19 mouse cellular contexts compared by ENCODE assay signal in genomic region chr14:60386591-60387501, GRCm38 (mm10). TPM values are rescaled to one million over a fixed set of nuclear protein-coding genes. Genes with fewer than 3 reads are reported as not detected.
DNase-seq lines count a peak whose midpoint lies in the region; ATAC-seq lines count a peak whose summit lies in the region.
"Had no signal": no experiment of that assay in that cellular context is flagged by ENCODE, and none has a peak within 500 bp of the region (broad histone marks: within the 10 kb centered on the region; RNA-seq: fewer than 3 reads in every experiment).

No protein-coding gene starts in this region.

- H3K9me3 ChIP-seq in forebrain, embryonic 15.5 days: no peaks in the 10 kb centered on the region
- no peaks in the 10 kb centered on the region for H3K9me3 ChIP-seq in forebrain, embryonic 16.5 days (ENCODE audit: control insufficient read depth, low read length)
- no peaks in the 10 kb centered on the region for H3K9me3 ChIP-seq in midbrain, embryonic 13.5 days
- no peaks in the 10 kb centered on the region for H3K9me3 ChIP-seq in midbrain, embryonic 16.5 days (replicated peaks; ENCODE audit: control insufficient read depth, low read length, poor library complexity, severe bottlenecking)
- H3K9me3 ChIP-seq in liver, embryonic 16.5 days (replicated peaks; ENCODE audit: control insufficient read depth, low read length): no peaks in the 10 kb centered on the region
- H3K9me3 ChIP-seq in hindbrain, embryonic 11.5 days (ENCODE audit: control insufficient read depth, low read length): no peaks in the 10 kb centered on the region
- H3K9me3 ChIP-seq: embryonic facial prominence, embryonic 12.5 days; hindbrain, embryonic 12.5 days had no signal

- peaks cover 58% of the 10 kb centered on the region for H3K4me1 ChIP-seq in forebrain, embryonic 15.5 days
- peaks cover 54% of the 10 kb centered on the region for H3K4me1 ChIP-seq in forebrain, embryonic 16.5 days (replicated peaks; ENCODE audit: control insufficient read depth, insufficient read depth, low read length)
- H3K4me1 ChIP-seq in midbrain, embryonic 13.5 days (replicated peaks): peaks cover 57% of the 10 kb centered on the region
- H3K4me1 ChIP-seq in midbrain, embryonic 16.5 days (ENCODE audit: control insufficient read depth, insufficient read depth, low read length): peaks cover 53% of the 10 kb centered on the region
- H3K4me1 ChIP-seq in liver, embryonic 16.5 days (ENCODE audit: control insufficient read depth, low read depth, low read length): no peaks in the 10 kb centered on the region; the same call in 1 of the 2 replicates
- no peaks in the 10 kb centered on the region for H3K4me1 ChIP-seq in hindbrain, embryonic 11.5 days (replicated peaks; ENCODE audit: control insufficient read depth, insufficient read depth, low read length)
- H3K4me1 ChIP-seq: embryonic facial prominence, embryonic 12.5 days had no signal

- 0 out of 2 replicates have a peak overlapping the region, but pooled peaks have one; percentile 0 for H3K4me2 ChIP-seq in forebrain, embryonic 15.5 days (replicated peaks)
- H3K4me2 ChIP-seq in forebrain, embryonic 16.5 days (ENCODE audit: low read length): no peak overlapping the region
- 0 out of 2 replicates have a peak overlapping the region, but pooled peaks have one; percentile 2 for H3K4me2 ChIP-seq in midbrain, embryonic 13.5 days (replicated peaks)
- no peak overlapping the region for H3K4me2 ChIP-seq in midbrain, embryonic 16.5 days (ENCODE audit: low read length)
- H3K4me2 ChIP-seq in liver, embryonic 16.5 days (ENCODE audit: low read depth, low read length): peak overlapping the region; percentile 20; the same call in 1 of the 2 replicates
- H3K4me2 ChIP-seq in hindbrain, embryonic 11.5 days (replicated peaks; ENCODE audit: low read depth, low read length): no peak overlapping the region
- H3K4me2 ChIP-seq: embryonic facial prominence, embryonic 12.5 days; hindbrain, embryonic 12.5 days; lung, embryonic 14.5 days had no signal

- H3K4me3 ChIP-seq in forebrain, embryonic 15.5 days: no peak overlapping the region
- H3K4me3 ChIP-seq in forebrain, embryonic 16.5 days (replicated peaks; ENCODE audit: low read length): no peak overlapping the region
- no peak overlapping the region for H3K4me3 ChIP-seq in midbrain, embryonic 13.5 days (replicated peaks)
- H3K4me3 ChIP-seq in midbrain, embryonic 16.5 days (ENCODE audit: low read depth, low read length): no peak overlapping the region
- H3K4me3 ChIP-seq in liver, embryonic 16.5 days (ENCODE audit: low read depth, low read length): peak overlapping the region; percentile 11; the same call in 1 of the 2 replicates
- no peak overlapping the region for H3K4me3 ChIP-seq in hindbrain, embryonic 11.5 days (ENCODE audit: low read depth, low read length)
- H3K4me3 ChIP-seq: embryonic facial prominence, embryonic 12.5 days; erythroblast, embryonic 14.5 days; hindbrain, embryonic 12.5 days had no signal

- H3K9ac ChIP-seq in forebrain, embryonic 15.5 days (replicated peaks): no peak overlapping the region
- no peak overlapping the region for H3K9ac ChIP-seq in forebrain, embryonic 16.5 days (replicated peaks; ENCODE audit: low read depth, low read length)
- no peak overlapping the region for H3K9ac ChIP-seq in midbrain, embryonic 13.5 days (replicated peaks)
- H3K9ac ChIP-seq in midbrain, embryonic 16.5 days (ENCODE audit: low read depth, low read length): no peak overlapping the region
- no peak overlapping the region for H3K9ac ChIP-seq in liver, embryonic 16.5 days (ENCODE audit: low read depth, low read length)
- no peak overlapping the region for H3K9ac ChIP-seq in hindbrain, embryonic 11.5 days (ENCODE audit: low read depth, low read length)
- H3K9ac ChIP-seq: embryonic facial prominence, embryonic 12.5 days; hindbrain, embryonic 12.5 days; lung, embryonic 14.5 days had no signal

- no peak overlapping the region for H3K27ac ChIP-seq in forebrain, embryonic 15.5 days (replicated peaks)
- H3K27ac ChIP-seq in forebrain, embryonic 16.5 days (ENCODE audit: low read length): no peak overlapping the region
- no peak overlapping the region for H3K27ac ChIP-seq in midbrain, embryonic 13.5 days
- H3K27ac ChIP-seq in midbrain, embryonic 16.5 days (ENCODE audit: low read length): no peak overlapping the region
- no peak overlapping the region; the same call in none of the 2 replicates for H3K27ac ChIP-seq in liver, embryonic 16.5 days (ENCODE audit: low read length)
- no peak overlapping the region for H3K27ac ChIP-seq in hindbrain, embryonic 11.5 days (ENCODE audit: low read depth, low read length)
- H3K27ac ChIP-seq: embryonic facial prominence, embryonic 12.5 days; hindbrain, embryonic 12.5 days had no signal

- H3K36me3 ChIP-seq in forebrain, embryonic 15.5 days: no peaks in the 10 kb centered on the region; the same call in 1 of the 2 replicates
- peaks cover 4% of the 10 kb centered on the region; the same call in 1 of the 2 replicates for H3K36me3 ChIP-seq in forebrain, embryonic 16.5 days (ENCODE audit: control insufficient read depth, insufficient read depth)
- peaks cover 11% of the 10 kb centered on the region; the same call in 1 of the 2 replicates for H3K36me3 ChIP-seq in midbrain, embryonic 13.5 days
- peaks cover 2% of the 10 kb centered on the region; the same call in 1 of the 2 replicates for H3K36me3 ChIP-seq in midbrain, embryonic 16.5 days (ENCODE audit: control insufficient read depth, insufficient read depth, low read length)
- no peaks in the 10 kb centered on the region for H3K36me3 ChIP-seq in liver, embryonic 16.5 days (ENCODE audit: control insufficient read depth, insufficient read depth)
- no peaks in the 10 kb centered on the region for H3K36me3 ChIP-seq in hindbrain, embryonic 11.5 days (ENCODE audit: control insufficient read depth, insufficient read depth, low read length)
- H3K36me3 ChIP-seq: embryonic facial prominence, embryonic 12.5 days; hindbrain, embryonic 12.5 days had no signal

- ATAC-seq in forebrain, embryonic 15.5 days (replicated peaks): no peak
- no peak for ATAC-seq in forebrain, embryonic 16.5 days
- no peak for ATAC-seq in midbrain, embryonic 13.5 days
- no peak for ATAC-seq in midbrain, embryonic 16.5 days
- ATAC-seq in liver, embryonic 16.5 days (ENCODE audit: low read depth): peak; percentile 72
- no peak for ATAC-seq in hindbrain, embryonic 11.5 days (ENCODE audit: low FRiP score)

- 50% methylated on average over 6 of the region's 6 CpGs for WGBS in forebrain, embryonic 15.5 days
- WGBS in forebrain, embryonic 16.5 days: 50% methylated on average over 6 of the region's 6 CpGs
- WGBS in midbrain, embryonic 13.5 days: 79% methylated on average over 6 of the region's 6 CpGs
- WGBS in midbrain, embryonic 16.5 days: 72% methylated on average over 6 of the region's 6 CpGs
- WGBS in liver, embryonic 16.5 days (ENCODE audit: insufficient replicate concordance): 52% methylated on average over 6 of the region's 6 CpGs
- 85% methylated on average over 6 of the region's 6 CpGs for WGBS in hindbrain, embryonic 11.5 days

- DNase-seq in right cerebral cortex, postnatal 4 days: no peak
- DNase-seq in hindbrain, embryonic 11.5 days (ENCODE audit: low spot score): no peak
- DNase-seq: adrenal gland, postnatal 14 days; cerebellum, adult 9-11 months; gastrocnemius, postnatal 14 days; kidney, postnatal 25 days; layer of hippocampus, adult 9-11 months; lung, embryonic 14.5 days; lung, postnatal 4 days; right cerebral cortex, postnatal 25 days; thymus, postnatal 25 days had no signal

- H3K27me3 ChIP-seq in forebrain, embryonic 15.5 days: no peaks in the 10 kb centered on the region
- H3K27me3 ChIP-seq in forebrain, embryonic 16.5 days (replicated peaks; ENCODE audit: control insufficient read depth, insufficient read depth, low read length): no peaks in the 10 kb centered on the region
- no peaks in the 10 kb centered on the region for H3K27me3 ChIP-seq in midbrain, embryonic 13.5 days
- H3K27me3 ChIP-seq in midbrain, embryonic 16.5 days (ENCODE audit: control insufficient read depth, insufficient read depth, low read depth, low read length): no peaks in the 10 kb centered on the region
- H3K27me3 ChIP-seq in liver, embryonic 16.5 days (ENCODE audit: control insufficient read depth, insufficient read depth, low read depth, low read length): no peaks in the 10 kb centered on the region
- H3K27me3 ChIP-seq in hindbrain, embryonic 11.5 days (ENCODE audit: control insufficient read depth, insufficient read depth, low read length): no peaks in the 10 kb centered on the region
- H3K27me3 ChIP-seq: embryonic facial prominence, embryonic 12.5 days; hindbrain, embryonic 12.5 days had no signal

RNA-seq across cellular contexts. Expression of gene Amer2, which starts 13.8 kb away (rescaled TPM):
- 51.1 and 54.6 TPM in 2 replicates for polyA plus RNA-seq in forebrain, embryonic 15.5 days (2015; fragmentation: Nextera tagmentation; extraction: Ambion mirVana)
- 34.6 and 35.2 TPM in 2 replicates for polyA plus RNA-seq in forebrain, embryonic 16.5 days (2015; fragmentation: Nextera tagmentation; extraction: Ambion mirVana)
- polyA plus RNA-seq in midbrain, embryonic 13.5 days (2015; fragmentation: Nextera tagmentation; extraction: Ambion mirVana): 27.2 and 30.8 TPM in 2 replicates
- polyA plus RNA-seq in midbrain, embryonic 16.5 days (2015; fragmentation: Nextera tagmentation; extraction: Ambion mirVana): 20.8 and 24.1 TPM in 2 replicates
- polyA plus RNA-seq in liver, embryonic 16.5 days (2015; fragmentation: Nextera tagmentation; extraction: Ambion mirVana): 0.34 and 0.36 TPM in 2 replicates
- polyA plus RNA-seq in hindbrain, embryonic 11.5 days (2014; fragmentation: Nextera tagmentation; extraction: Ambion mirVana): 12.0 and 12.6 TPM in 2 replicates
- polyA plus RNA-seq: erythroblast, embryonic 14.5 days had no signal

Comparison
In these comparisons a context has a peak if more than half of its experiments do, and no peak if none do; other contexts are left out.
1. H3K4me2 ChIP-seq: peak in forebrain, embryonic 15.5 days (single experiment), midbrain, embryonic 13.5 days (single experiment) and liver, embryonic 16.5 days (single experiment); none in forebrain, embryonic 16.5 days (single experiment), midbrain, embryonic 16.5 days (single experiment) and hindbrain, embryonic 11.5 days (single experiment).